Mouse (Mus musculus) liver, postnatal 0 days (tissue): Measurements from ENCODE around the gene 4933424G06Rik.

ENCODE experiments used
- CTCF ChIP-seq: sonication (generic); IDR thresholded peaks from 2 replicates; pipeline ENCODE4 v1.5.1; 2016; ENCODE audit warnings: antibody characterized with exemption, low read depth
- EP300 ChIP-seq: IDR thresholded peaks from 2 replicates; pipeline ENCODE4 v1.6.1; 2016; ENCODE audit warnings: antibody characterized with exemption, low read depth, mild to moderate bottlenecking

- TF ChIP-seq CTCF (peak; percentile 60), EP300 (no peak)
These were observed 76.4 kb downstream of the 4933424G06Rik start for GRCm38 (mm10) chr1:36786377-36786776.
